Mouse (Mus musculus) embryonic stem cell, embryonic (primary cell): ENCODE results near the gene Lgi4.

Source experiments
- CTCF ChIA-PET, 4 experiments: fragments of 300-600 bp in 2 of 4; fragments of 350-600 bp in 2 of 4; sonication (Branson Sonifier 250); formaldehyde crosslinking; loops; one replicate each; lab custom pipeline; 2022; ENCODE audit warnings: inconsistent platforms in 2 of 4; lab: Charles Lee
- POLR2A ChIA-PET, 4 experiments: fragments of 300-600 bp in 2 of 4; fragments of 350-600 bp in 2 of 4; sonication (Branson Sonifier 250); formaldehyde crosslinking; loops; one replicate each; lab custom pipeline; 2022; ENCODE audit warnings: antibody characterized with exemption in 4 of 4, inconsistent platforms in 1 of 4; lab: Charles Lee

Gene Lgi4

DNA sequence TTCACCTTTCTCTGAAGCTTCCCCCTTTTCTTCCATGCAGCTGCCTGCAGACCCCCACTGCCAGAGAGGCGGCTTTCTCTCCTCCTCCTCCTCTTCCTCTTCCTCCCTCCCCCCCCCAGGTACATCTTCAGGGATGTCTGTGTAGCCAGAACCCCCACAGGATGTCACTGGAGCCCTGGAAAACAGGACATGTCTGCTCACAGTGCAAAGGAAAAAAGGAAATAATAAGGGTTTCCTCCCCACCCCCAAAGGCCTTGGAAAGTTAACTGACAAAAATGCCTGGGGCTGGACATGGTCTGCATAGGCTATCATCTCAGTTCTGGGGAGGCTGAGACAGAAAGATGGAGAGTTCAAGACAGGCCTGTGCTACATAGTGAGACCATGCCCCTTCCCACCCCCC, 22.0 kb downstream of the Lgi4 start:
- POLR2A ChIA-PET: interaction anchor here in 3 of 4 experiments (0.6 to 1.7 kb wide), 3 partner anchors 14 to 428 kb away, joined by 3 read pairs; no protein-coding TSS in a partner anchor
- CTCF ChIA-PET: interaction anchor here in 2 of 4 experiments (0.7 to 1.0 kb wide), 2 partner anchors 16 to 17 kb away, joined by 3 read pairs; no protein-coding TSS in a partner anchor

DNA sequence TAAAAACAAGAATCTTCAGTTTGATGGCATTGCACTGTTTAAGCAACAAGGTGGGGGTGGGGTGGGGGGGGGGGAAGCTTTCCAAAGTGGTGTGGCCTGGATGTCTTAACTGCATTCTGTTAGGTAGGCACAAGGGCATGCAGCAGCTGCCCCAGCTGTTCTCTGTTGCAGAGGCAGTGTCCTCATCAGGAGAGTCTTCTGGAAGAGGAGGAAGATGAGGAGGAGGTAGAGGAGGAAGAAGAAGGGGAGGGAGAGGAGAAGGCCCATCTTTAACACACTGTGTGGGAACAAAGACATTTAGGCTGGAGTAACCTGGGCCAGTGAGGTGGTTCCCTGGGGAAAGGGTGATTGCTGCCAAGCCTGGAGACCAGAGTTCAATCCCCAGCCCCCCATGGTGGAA, 23.0 kb downstream of the Lgi4 start:
- ChIA-PET POLR2A (interaction anchor here in 2 of 4 experiments (0.5 to 1.6 kb wide), 3 partner anchors 15 to 16 kb away, joined by 3 to 6 read pairs (median 3); no protein-coding TSS in a partner anchor), CTCF (interaction anchor here in 1 of 4 experiments (0.8 to 3.7 kb wide), 2 partner anchors 16 to 29 kb away, joined by 4 to 30 read pairs; no protein-coding TSS in a partner anchor)

DNA sequence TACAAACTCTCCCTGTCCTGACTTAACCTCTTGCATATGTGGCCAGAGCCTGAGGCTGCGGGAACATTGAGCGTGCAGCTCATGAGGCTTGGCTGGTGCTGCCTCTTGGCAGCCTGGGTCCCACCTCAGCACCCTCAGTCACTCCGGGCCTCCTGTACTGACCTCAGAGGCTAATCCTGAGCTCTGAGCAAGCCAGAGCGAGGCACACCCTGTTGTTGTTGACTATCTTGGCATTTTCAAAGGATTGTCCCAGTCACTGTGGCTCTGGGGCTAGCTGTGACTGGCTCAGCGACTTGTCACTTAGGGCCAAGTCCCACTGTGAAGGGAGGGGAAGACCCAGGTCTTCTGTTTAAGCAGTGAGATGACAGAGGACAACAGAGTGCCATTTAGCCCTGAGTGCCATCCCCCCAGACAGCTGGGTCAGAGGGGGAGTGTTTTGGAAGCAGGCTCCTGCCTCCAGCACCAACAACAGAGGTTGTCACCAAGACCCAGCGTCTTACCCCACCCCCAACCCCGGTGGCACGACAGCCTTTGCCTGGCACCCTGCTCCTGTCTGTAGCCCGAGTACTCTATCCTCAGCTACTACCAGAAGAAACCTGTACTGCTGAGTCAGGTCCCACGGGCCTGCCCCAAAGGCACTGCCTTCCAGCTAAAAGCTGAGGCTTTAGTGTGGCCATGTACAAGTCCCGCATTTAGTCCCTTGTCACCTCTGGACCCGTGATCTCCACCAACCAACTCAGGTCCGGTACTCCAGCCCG, 23.9 kb downstream of the Lgi4 start:
- POLR2A ChIA-PET: interaction anchor here in 2 of 4 experiments (0.6 to 1.6 kb wide), 7 partner anchors 9 to 449 kb away, joined by 3 to 6 read pairs (median 3); no protein-coding TSS in a partner anchor

DNA sequence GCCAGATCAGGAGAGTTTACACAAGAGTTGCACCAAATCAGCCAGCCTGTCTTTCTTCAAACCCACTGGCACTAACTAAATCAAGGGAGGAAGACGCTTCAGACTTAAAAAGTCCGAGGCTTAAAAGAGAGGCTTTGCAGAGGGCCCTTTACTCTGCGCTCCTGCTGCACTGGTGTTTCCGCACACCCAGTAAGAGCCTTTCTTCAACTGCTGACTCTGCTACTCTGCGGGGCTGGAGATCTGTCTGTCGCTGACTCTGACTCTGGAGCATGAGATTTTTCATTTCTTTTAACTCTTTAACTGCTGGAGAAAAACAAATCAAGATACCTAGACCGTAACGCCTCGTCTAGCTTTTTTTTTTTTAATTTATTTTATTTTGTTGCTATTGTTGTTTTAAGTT, 25.0 kb downstream of the Lgi4 start:
- CTCF ChIA-PET: interaction anchor here in 2 of 4 experiments (0.6 to 3.7 kb wide), 4 partner anchors 11 to 211 kb away, joined by 3 to 30 read pairs (median 4); no protein-coding TSS in a partner anchor
- POLR2A ChIA-PET: interaction anchor here in 2 of 4 experiments (0.8 to 1.7 kb wide), 5 partner anchors 11 to 129 kb away, joined by 3 to 6 read pairs (median 5); no protein-coding TSS in a partner anchor

More for the DNA sequence above, 23.9 kb downstream of the Lgi4 start:
- CTCF ChIA-PET: interaction anchor here in 3 of 4 experiments (0.6 to 3.7 kb wide), 11 partner anchors 12 to 228 kb away, joined by 3 to 30 read pairs (median 3); partner anchors contain the start of gene Lgi4 (in 1 of the 3)

DNA sequence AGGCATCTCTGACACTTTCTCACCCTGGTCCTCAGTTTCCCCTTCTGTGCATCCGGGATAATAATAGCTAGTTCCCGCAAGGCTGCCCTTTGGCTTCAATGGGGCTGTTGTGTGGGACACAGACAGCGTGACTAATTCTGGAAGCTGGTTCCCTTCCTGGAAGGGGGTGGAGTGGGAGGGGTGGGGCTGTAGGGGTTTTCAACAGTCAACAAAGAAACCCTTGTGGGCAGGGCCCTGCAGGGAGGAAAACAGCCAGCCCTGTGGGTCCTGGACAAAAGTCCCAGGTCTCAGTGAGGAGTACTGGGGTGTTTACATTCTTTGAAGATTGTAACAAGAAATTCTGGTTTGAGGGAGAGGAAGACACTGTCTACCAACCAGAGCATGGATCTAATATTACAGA, 26.0 kb downstream of the Lgi4 start:
- ChIA-PET CTCF (interaction anchor here in 3 of 4 experiments (0.6 to 3.7 kb wide), 7 partner anchors 10 to 280 kb away, joined by 3 to 30 read pairs (median 3); no protein-coding TSS in a partner anchor), POLR2A (interaction anchor here in 2 of 4 experiments (1.0 to 1.7 kb wide), 5 partner anchors 10 to 130 kb away, joined by 3 to 6 read pairs (median 5); no protein-coding TSS in a partner anchor)

DNA sequence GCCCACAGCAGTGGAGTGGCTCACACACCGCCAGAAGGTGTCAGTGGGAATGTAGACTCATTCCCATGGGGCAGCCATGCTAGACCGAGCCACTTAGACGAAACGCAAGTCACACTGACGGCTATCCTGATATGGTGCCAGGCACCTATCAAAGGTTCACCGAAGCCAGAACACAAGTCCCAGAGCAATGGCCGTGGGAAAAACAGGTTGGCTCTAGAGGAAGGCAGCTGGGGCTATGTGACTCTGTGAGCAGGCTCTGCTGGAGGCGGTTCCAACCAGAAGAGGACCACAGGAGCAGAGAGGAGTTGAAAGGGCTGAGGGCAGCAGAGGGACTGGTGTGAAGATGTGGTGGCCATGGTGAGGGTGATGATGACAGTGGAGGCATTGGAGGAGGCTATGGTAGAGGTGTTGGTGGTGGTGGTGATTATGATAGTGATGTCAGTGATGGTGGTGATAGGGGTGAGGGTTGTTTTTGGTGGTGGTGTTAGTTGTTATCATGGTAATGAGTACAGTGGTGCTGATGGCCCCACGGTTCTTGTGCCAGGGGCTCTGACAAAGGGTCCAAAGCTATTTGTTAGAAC, 27.1 kb downstream of the Lgi4 start:
- ChIA-PET POLR2A (interaction anchor here in 2 of 4 experiments (0.6 to 1.2 kb wide), 2 partner anchors 16 to 1305 kb away, joined by 4 to 6 read pairs; no protein-coding TSS in a partner anchor), CTCF (interaction anchor here in 1 of 4 experiments (2.7 to 3.2 kb wide), 2 partner anchors 8 to 12 kb away, joined by 14 to 23 read pairs; no protein-coding TSS in a partner anchor)

DNA sequence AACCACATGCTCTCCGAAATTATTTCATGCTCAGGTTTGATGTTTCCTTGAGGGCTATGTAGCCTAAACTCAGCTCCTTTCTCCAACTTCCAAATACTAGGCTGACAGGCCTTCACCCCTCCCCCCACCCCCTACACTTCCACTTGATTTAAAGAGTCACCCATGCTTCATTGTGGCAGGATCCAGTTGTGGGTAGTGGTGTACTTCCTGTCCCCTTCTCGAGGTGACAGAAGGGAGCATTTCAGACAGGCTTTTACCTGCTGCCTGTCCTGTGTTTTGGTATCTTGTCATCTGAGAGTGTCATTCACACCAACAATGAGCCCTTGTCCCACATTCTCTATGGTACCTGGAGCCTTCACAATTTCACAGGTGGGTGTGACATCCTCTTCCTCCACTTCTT, 28.1 kb downstream of the Lgi4 start:
- CTCF ChIA-PET: interaction anchor here in 3 of 4 experiments (0.6 to 3.2 kb wide), 8 partner anchors 9 to 370 kb away, joined by 3 to 23 read pairs (median 6); no protein-coding TSS in a partner anchor
- POLR2A ChIA-PET: interaction anchor here in 1 of 4 experiments (1.2 kb wide), 1 partner anchor 15 kb away, joined by 6 read pairs; no protein-coding TSS in a partner anchor

DNA sequence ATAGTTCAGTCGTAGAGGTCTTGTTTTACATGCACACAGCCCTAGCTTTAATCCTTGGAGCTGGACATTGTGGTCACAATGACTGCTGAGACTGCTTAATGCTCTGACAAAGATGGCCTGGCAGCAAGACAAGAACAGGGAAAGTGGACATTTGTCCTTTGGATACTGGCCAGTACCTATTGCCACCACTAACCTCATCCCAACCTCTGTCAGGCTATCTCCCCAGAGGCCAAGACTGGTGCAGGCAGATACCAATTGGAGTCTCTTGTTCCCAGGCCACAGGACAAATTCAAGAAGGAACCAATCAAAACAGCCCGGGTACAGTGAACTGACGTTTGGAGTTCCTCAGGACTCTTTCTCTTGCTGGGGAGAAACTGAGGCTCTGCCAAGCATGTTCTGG, 29.1 kb downstream of the Lgi4 start:
- POLR2A ChIA-PET: no interaction called here

DNA sequence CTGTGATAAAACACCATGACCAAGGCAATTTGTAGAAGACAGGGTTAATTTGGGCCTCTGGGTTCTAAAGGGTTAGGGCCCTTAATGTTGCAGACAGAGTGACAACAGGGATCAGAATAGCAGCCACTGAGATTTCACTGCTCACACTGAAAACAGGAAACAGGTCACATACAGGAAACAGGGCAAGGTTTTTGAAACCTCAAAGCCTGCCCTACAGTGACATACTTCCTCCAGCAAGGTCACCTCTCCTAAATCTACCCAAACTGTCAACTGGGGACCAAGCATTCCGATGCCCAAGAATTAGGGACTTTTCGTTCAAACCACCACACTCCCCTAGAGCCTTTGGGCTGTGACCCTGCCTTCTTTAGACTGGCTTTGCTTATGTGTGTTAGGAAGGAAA, 30.6 kb downstream of the Lgi4 start:
- CTCF ChIA-PET: no interaction called here
- POLR2A ChIA-PET: interaction anchor here in 1 of 4 experiments (0.6 kb wide), 1 partner anchor 121 kb away, joined by 3 read pairs; no protein-coding TSS in a partner anchor

More for the DNA sequence above, 29.1 kb downstream of the Lgi4 start:
- CTCF ChIA-PET: interaction anchor here in 3 of 4 experiments (0.5 to 3.2 kb wide), 6 partner anchors 10 to 89 kb away, joined by 3 to 23 read pairs (median 6); no protein-coding TSS in a partner anchor

DNA sequence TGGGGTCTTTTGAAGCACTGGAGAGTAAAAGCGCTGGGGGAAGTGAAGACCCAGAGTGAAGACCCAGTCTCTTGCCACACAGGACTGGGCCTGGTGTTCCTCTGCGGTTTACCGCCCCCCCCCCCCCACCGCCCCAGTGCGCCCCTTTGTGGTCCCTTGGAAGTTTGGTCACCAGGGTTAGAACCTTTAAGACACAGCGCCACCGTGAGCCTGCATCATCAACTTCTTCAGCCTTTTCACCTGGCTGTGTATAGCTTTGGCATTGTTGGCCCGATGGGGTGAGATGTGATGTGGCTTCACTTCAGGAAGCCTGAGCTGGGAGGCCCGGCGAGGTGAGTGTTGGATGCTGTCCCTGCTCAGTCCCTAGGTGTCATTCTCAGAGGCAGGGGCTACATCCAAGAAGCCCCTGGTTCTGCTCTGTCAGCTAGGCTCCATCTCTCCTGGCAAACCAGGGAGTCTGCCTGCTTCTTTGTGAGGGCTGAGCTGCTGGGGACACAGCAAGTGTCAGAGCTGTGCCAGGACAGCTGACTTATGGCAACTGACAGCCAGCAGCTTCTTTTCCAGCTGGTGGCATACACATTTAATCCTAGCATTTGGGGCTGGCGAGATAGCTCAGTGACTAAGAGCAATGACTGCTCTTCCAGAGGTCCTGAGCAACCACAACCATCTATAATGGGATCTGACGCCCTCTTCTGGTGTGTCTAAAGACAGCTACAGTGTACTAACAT, 35.8 kb downstream of the Lgi4 start:
- ChIA-PET CTCF (interaction anchor here (0.5 to 2.1 kb wide), 32 partner anchors 10 to 423 kb away, joined by 3 to 10 read pairs (median 4); partner anchors contain the start of genes Lgi4 (in 2 of the 4), Fxyd7 (in 1 of the 4), Gramd1a (in 1 of the 4) and Pmis2 (in 1 of the 4)), POLR2A (interaction anchor here in 1 of 4 experiments (0.6 to 1.2 kb wide), 2 partner anchors 10 to 12 kb away, joined by 3 to 4 read pairs; no protein-coding TSS in a partner anchor)

DNA sequence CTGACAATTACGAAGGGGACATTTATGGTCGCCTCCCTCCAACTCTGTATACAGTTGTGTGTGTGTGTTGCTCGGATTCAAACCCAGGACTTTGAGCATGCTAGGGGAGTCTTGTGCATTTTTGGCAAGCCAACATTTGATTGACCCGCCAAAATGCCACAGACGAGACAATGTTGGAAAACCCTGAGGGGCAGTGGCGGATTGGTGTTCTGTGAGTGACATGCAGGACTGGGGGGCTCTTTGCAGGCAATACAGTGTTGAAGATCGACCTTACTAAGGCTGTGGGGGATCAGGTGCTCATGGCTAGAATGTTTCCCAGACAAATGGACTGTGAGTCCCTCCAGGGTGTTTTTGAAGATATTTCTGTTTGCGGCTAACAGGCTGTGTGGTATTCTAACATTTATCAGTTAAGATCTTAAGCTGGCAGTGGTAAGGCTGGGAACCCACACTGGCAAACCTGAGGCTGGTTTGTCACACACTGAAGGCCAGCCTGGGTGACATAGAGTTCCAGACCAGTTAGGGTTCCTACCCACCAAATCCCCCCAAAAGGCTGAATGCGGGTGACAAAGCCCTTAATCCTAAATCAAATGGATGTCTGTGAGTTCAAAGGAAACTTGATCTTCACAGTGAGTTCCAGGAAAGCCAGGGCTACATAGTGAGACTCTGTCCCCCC, 37.9 kb downstream of the Lgi4 start:
- ChIA-PET CTCF (interaction anchor here (0.5 to 2.6 kb wide), 77 partner anchors 8 to 797 kb away, joined by 3 to 30 read pairs (median 5); partner anchors contain the start of genes Gramd1a (in 3 of the 4), Lgi4 (in 3 of the 4), Fam187b (in 2 of the 4) and Fxyd1 (in 1 of the 4)), POLR2A (interaction anchor here in 2 of 4 experiments (1.1 to 1.7 kb wide), 7 partner anchors 19 to 141 kb away, joined by 3 to 8 read pairs (median 4); partner anchors contain the start of genes Gramd1a (in 1 of the 2) and Usf2 (in 1 of the 2))

DNA sequence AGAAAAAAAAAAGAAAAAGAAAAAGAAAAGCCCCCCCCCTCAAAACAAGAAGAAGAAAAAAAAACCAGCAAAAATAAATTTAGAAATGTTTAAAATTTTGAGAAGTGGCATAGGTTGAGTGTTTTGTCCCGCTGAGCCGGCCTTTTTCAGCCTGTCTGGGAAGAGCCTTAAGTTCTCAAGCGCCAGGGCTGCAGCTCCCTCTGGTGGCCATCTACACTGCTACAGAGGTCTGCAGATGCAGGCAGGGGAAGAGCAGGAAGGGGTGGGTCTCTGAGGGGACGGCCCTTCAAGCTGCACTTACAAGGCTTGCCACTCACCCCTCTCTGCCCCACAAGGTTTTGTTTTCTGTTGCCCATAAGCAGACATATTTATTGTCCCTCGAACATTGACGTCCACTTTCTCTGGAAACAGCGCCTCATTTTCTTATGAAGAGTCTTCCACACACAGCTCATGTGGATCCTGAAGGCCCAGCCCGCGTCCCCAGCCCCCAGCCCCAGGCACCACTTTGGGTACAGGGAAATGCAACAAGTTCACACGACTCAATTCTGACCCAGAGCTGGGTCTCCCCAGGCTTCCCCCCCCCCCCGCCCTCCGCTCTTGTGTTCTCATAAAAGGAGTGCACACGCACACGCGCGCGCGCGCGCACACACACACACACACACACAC, 38.6 kb downstream of the Lgi4 start:
- ChIA-PET CTCF (interaction anchor here (0.5 to 2.6 kb wide), 116 partner anchors 9 to 1188 kb away, joined by 3 to 30 read pairs (median 4); partner anchors contain the start of genes Gramd1a (in 4 of the 4), Lgi4 (in 4 of the 4), Fam187b (in 3 of the 4) and Fxyd5 (in 3 of the 4)), POLR2A (interaction anchor here in 3 of 4 experiments (0.6 to 1.7 kb wide), 13 partner anchors 15 to 142 kb away, joined by 3 to 8 read pairs (median 4); partner anchors contain the start of genes Gramd1a (in 1 of the 3), Lgi4 (in 1 of the 3) and Usf2 (in 1 of the 3))

DNA sequence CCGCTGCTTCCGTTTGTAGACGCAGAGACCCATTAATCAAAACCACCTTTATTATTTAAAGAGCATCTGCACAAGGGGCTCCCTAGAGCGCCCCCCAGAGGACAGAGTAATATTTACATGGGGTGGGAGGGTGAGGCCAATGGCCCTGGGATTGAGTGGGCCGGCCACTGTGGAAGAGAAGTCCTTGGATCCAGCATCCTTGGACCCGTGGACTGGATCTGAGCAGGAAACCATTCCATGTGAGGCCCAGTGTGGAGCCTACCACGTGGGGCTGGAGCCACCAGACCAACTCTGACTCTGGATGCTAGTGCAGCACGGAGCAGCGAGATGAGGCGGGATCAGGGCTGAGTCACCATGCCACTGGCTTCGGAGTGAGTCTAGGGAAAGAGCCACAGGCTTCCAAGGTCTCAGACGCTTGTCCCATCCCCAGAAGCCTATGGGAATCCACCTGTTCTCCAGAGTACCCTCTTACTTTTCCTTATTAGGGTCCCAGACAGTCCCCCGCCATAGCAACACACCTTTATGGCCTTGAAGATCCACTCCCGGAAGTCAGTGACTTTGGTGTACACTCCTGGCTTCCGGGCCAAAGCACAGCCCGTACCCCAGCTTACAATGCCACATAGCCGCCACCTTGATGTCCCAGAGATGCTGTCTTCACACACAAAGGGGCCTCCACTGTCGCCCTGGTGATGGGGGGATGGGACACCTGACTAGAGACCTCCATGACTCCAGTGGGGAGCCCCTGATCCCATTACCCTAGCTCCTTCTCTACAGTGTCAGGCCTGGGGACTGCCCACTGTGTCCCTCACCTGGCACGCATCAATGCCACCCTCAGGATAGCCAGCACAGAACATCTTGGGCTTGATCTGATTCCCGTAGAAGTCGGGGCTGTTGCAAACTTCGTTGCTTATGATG, 39.8 kb downstream of the Lgi4 start:
- CTCF ChIA-PET: interaction anchor here (0.6 to 2.6 kb wide), 56 partner anchors 9 to 1189 kb away, joined by 3 to 30 read pairs (median 7); partner anchors contain the start of genes Lgi4 (in 3 of the 4), Fam187b (in 2 of the 4), Fxyd5 (in 2 of the 4) and Gramd1a (in 2 of the 4)
- POLR2A ChIA-PET: interaction anchor here in 3 of 4 experiments (0.5 to 1.6 kb wide), 8 partner anchors 16 to 292 kb away, joined by 3 to 7 read pairs (median 3); partner anchors contain the start of genes Gramd1a (in 1 of the 3) and Lgi4 (in 1 of the 3)

DNA sequence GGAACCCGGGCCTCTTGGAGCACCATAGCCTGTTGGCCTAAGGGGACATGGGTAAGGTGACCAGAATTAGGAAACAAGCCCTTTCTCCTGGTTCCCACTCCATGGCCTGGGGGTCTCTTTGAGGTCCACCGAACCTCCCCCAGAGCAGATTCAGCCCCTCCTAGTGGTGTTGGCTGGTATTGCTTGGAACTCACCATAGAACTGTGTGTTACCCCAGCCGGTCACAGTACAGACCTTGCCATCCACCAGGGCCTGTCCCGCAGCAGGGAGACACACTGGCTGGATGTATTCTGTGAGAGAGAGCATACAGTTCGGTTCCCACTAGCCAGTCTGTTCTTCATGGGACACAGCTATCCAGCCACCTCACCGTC, 40.5 kb downstream of the Lgi4 start:
- POLR2A ChIA-PET: no interaction called here
- CTCF ChIA-PET: interaction anchor here in 2 of 4 experiments (0.8 to 2.6 kb wide), 2 partner anchors 56 to 77 kb away, joined by 3 to 11 read pairs; partner anchors contain the start of gene Gramd1a (in 1 of the 2)
